Mouse (Mus musculus): Measurements from ENCODE around the gene Spred2. TPM values are rescaled to one million over a fixed set of nuclear protein-coding genes. Genes with fewer than 3 reads are reported as not detected.
A peak's percentile ranks its signal among the peaks of the same experiment; 100 is the strongest.

The Spred2 gene
- total RNA-seq, 2 experiments from 2014 or later = 5.6 to 7.8 TPM

GRCm38 (mm10) chr11:19944701-19945100, 20.5 kb downstream of the Spred2 start:
- intact Hi-C loops (cut with DNase I) = no loop called here
- H3K4me3 ChIP-seq = no peak overlapping the region
- DNase-seq = peak; percentile 7
- no peak for TF ChIP-seq CTCF (IDR thresholded peaks at IDR 0.05)
- no peak overlapping the region for H3K27ac ChIP-seq

- no peak for DNase-seq
- no peak for TF ChIP-seq CTCF (IDR thresholded peaks at IDR 0.05)
- intact Hi-C loops (cut with DNase I) = no loop called here
- no peak overlapping the region for H3K4me3 ChIP-seq
- H3K27ac ChIP-seq = no peak overlapping the region
These were observed 22.5 kb downstream of the Spred2 start for GRCm38 (mm10) chr11:19946721-19947120.

GRCm38 (mm10) chr11:19947626-19948135, 23.5 kb downstream of the Spred2 start:
- DNase-seq = peak; percentile 63
- TF ChIP-seq CTCF (IDR thresholded peaks at IDR 0.05) = no peak
- intact Hi-C loops (cut with DNase I) = no loop called here
- H3K27ac ChIP-seq = peak overlapping the region; percentile 50
- no peak overlapping the region for H3K4me3 ChIP-seq

GRCm38 (mm10) chr11:19949725-19950124, 25.6 kb downstream of the Spred2 start:
- intact Hi-C loops (cut with DNase I) = no loop called here
- no peak for DNase-seq
- TF ChIP-seq CTCF (IDR thresholded peaks at IDR 0.05) = no peak
- Histone ChIP-seq H3K4me3 (no peak overlapping the region), H3K27ac (peak overlapping the region; percentile 60; the same call in 1 of the 2 replicates)

- TF ChIP-seq CTCF (IDR thresholded peaks at IDR 0.05) = no peak
- peak overlapping the region; percentile 60 for H3K27ac ChIP-seq
- no peak overlapping the region for H3K4me3 ChIP-seq
- DNase-seq = no peak
- intact Hi-C loops (cut with DNase I) = no loop called here
These were observed 26.0 kb downstream of the Spred2 start for GRCm38 (mm10) chr11:19950169-19950568.

- intact Hi-C loops (cut with DNase I) = no loop called here
- Histone ChIP-seq H3K27ac (no peak overlapping the region), H3K4me3 (no peak overlapping the region)
- DNase-seq = no peak
- TF ChIP-seq CTCF (IDR thresholded peaks at IDR 0.05) = no peak
These were observed 28.8 kb downstream of the Spred2 start for GRCm38 (mm10) chr11:19952963-19953362.

- no peak for TF ChIP-seq CTCF (IDR thresholded peaks at IDR 0.05)
These were observed 29.7 kb downstream of the Spred2 start for GRCm38 (mm10) chr11:19953919-19954318.

GRCm38 (mm10) chr11:19955069-19955468, 30.9 kb downstream of the Spred2 start:
- DNase-seq = no peak
- Histone ChIP-seq H3K27ac (peak overlapping the region; percentile 28; the same call in 1 of the 2 replicates), H3K4me3 (no peak overlapping the region)
- intact Hi-C loops (cut with DNase I) = no loop called here
- no peak for TF ChIP-seq CTCF (IDR thresholded peaks at IDR 0.05)

More at GRCm38 (mm10) chr11:19953919-19954318, 29.7 kb downstream of the Spred2 start:
- DNase-seq = no peak
- Histone ChIP-seq H3K27ac (no peak overlapping the region), H3K4me3 (no peak overlapping the region)
- intact Hi-C loops (cut with DNase I) = no loop called here

- intact Hi-C loops (cut with DNase I) = loop anchor here (1.0 kb wide), 1 partner anchor 23 kb away; no protein-coding TSS in a partner anchor
- no peak for TF ChIP-seq CTCF (IDR thresholded peaks at IDR 0.05)
- Histone ChIP-seq H3K4me3 (no peak overlapping the region), H3K27ac (0 out of 2 replicates have a peak overlapping the region, but pooled peaks have one; percentile 28)
- DNase-seq = no peak
These were observed 31.5 kb downstream of the Spred2 start for GRCm38 (mm10) chr11:19955701-19956100.

GRCm38 (mm10) chr11:19959006-19959405, 34.8 kb downstream of the Spred2 start:
- H3K27ac ChIP-seq = no peak overlapping the region
- no peak overlapping the region for H3K4me3 ChIP-seq
- no peak for TF ChIP-seq CTCF (IDR thresholded peaks at IDR 0.05)
- DNase-seq = no peak
- intact Hi-C loops (cut with DNase I) = no loop called here

GRCm38 (mm10) chr11:19959897-19960296, 35.7 kb downstream of the Spred2 start:
- no peak overlapping the region for H3K27ac ChIP-seq
- intact Hi-C loops (cut with DNase I) = loop anchor here (5.0 kb wide), 1 partner anchor 33 kb away; no protein-coding TSS in a partner anchor
- TF ChIP-seq CTCF (IDR thresholded peaks at IDR 0.05) = no peak
- H3K4me3 ChIP-seq = no peak overlapping the region
- DNase-seq = no peak

GRCm38 (mm10) chr11:19960541-19960940, 36.4 kb downstream of the Spred2 start:
- DNase-seq = no peak
- no peak overlapping the region for H3K4me3 ChIP-seq
- no peak overlapping the region for H3K27ac ChIP-seq
- TF ChIP-seq CTCF (IDR thresholded peaks at IDR 0.05) = no peak
- intact Hi-C loops (cut with DNase I) = loop anchor here (5.0 kb wide), 1 partner anchor 33 kb away; no protein-coding TSS in a partner anchor

- peak overlapping the region; percentile 82; the same call in 1 of the 2 replicates for H3K27ac ChIP-seq
- no peak for TF ChIP-seq CTCF (IDR thresholded peaks at IDR 0.05)
- no peak for DNase-seq
- no peak overlapping the region for H3K4me3 ChIP-seq
- intact Hi-C loops (cut with DNase I) = loop anchor here (5.0 kb wide), 1 partner anchor 34 kb away; no protein-coding TSS in a partner anchor
These were observed 36.9 kb downstream of the Spred2 start for GRCm38 (mm10) chr11:19961088-19961487.
